In genomic region chr5:24420381-24420780, GRCm38 (mm10) we compare ENCODE assay signal across 16 mouse cellular contexts. TPM values are rescaled to one million over a fixed set of nuclear protein-coding genes. Genes with fewer than 3 reads are reported as not detected.
"Had no signal": no experiment of that assay in that cellular context is flagged by ENCODE, and none has a peak within 500 bp of the region (broad histone marks: within the 10 kb centered on the region; RNA-seq: fewer than 3 reads in every experiment).

No protein-coding gene starts in this region.

- H3K9me3 ChIP-seq: neural tube, embryonic 13.5 days; neural tube, embryonic 15.5 days; stomach, embryonic 15.5 days had no signal

- H3K9ac ChIP-seq: neural tube, embryonic 13.5 days; neural tube, embryonic 15.5 days; stomach, embryonic 15.5 days had no signal

- DNase-seq: retina, postnatal 1 day; right cerebral cortex, adult 18-20 months; right cerebral cortex, postnatal 14 days; right cerebral cortex, postnatal 25 days; right cerebral cortex, postnatal 4 days; spleen, adult 18-20 months; thymus, adult 18-20 months; thymus, adult 2 months; thymus, postnatal 14 days; thymus, postnatal 25 days; thymus, postnatal 36 days; thymus, postnatal 4 days had no signal

- H3K4me2 ChIP-seq: neural tube, embryonic 13.5 days; neural tube, embryonic 15.5 days; stomach, embryonic 15.5 days had no signal

- H3K27ac ChIP-seq: neural tube, embryonic 13.5 days; neural tube, embryonic 15.5 days; stomach, embryonic 15.5 days; stomach, postnatal 0 days had no signal

- H3K4me3 ChIP-seq: neural tube, embryonic 13.5 days; neural tube, embryonic 15.5 days; stomach, embryonic 15.5 days had no signal

- H3K27me3 ChIP-seq: neural tube, embryonic 13.5 days; neural tube, embryonic 15.5 days; stomach, embryonic 15.5 days had no signal

RNA-seq across cellular contexts. Expression of gene Asic3, which starts 7.2 kb away (rescaled TPM):
- polyA plus RNA-seq: stomach, postnatal 0 days had no signal
